Mouse (Mus musculus): ENCODE measurements at regions not wholly inside any gene's neighbourhood (a gene's known extent, or its start where the extent isn't known, plus 50 kb on each side); places are given as distances from the start of the nearest gene placed in this dataset.

DNA sequence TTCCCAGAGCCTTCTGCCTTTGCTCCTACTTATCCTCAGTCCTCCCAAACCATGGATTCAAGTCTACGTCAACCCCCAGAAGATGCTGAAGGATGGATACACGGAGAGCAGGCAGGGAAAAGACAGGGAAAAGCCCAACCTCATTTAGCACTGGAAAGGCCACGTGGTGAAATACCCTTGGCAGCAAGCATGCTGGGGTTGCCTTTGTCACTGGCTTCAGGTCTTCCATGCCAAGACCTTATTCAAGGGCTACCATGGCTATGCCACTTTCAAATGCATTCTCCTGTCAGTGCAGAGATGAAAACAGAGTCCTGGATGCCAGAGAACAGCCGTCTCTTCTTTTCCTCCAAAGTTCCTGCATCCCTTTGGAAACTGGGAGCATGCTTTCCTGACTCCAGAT lies 87.8 kb upstream of the Npvf start:
- 82% methylated on average over 4 of the region's 4 CpGs for WGBS
- Histone ChIP-seq H3K36me3 (ENCODE audit: control insufficient read depth, insufficient read depth, low read length) (no peaks in the 10 kb centered on the region), H3K27me3 (ENCODE audit: control insufficient read depth, insufficient read depth, low read length) (no peaks in the 10 kb centered on the region), H3K4me2 (ENCODE audit: low read depth, severe bottlenecking) (no peak overlapping the region), H3K4me1 (ENCODE audit: control insufficient read depth, insufficient read depth, low read length) (no peaks in the 10 kb centered on the region), H3K27ac (replicated peaks; ENCODE audit: low read depth, low read length) (no peak overlapping the region), H3K9ac (ENCODE audit: low read length) (no peak overlapping the region), H3K4me3 (ENCODE audit: low read depth, low read length) (no peak overlapping the region), H3K9me3 (ENCODE audit: control insufficient read depth, low read length) (no peaks in the 10 kb centered on the region)
- DNase-seq (ENCODE audit: low spot score), result no peak
- ATAC-seq (ENCODE audit: insufficient number of reproducible peaks, low FRiP score, low TSS enrichment, low read depth), result no peak

DNA sequence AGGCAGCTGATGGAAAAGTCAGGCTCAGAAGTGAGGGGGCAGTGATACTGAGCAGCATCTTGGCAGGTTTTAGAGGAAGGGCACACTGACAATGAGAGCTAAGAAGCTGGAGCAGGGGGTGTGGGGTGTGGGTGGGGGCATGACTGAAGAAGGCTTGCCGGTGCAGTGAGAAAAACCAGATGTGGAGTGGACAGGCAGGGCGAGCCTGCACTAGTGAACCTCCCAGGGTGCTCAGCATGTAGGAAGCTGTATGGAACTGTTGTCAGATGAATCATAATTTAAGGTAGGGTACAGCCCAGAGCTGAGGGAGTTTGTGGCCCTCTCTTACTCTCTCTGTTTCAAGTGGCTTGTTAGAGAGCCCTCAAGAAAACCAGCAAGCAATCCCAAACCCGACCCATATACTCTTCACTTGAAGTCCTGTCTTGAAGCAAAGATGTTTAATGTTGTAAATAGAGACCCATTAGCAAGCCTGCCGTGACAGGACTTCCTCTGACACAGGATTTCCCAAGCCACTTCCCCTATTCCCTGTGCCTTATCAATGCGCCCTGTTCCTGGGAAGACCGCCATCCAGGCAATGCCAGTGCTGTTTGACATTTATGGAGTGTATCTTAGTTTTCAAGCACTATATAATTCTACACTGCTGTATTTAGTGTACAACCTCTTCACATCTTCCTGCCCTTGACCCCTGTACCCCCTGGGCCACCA lies 90.4 kb upstream of the Npvf start:
- H3K4me1 ChIP-seq (ENCODE audit: control insufficient read depth, insufficient read depth, low read length), result no peaks in the 10 kb centered on the region
- DNase-seq (ENCODE audit: low spot score) (no peak), ATAC-seq (ENCODE audit: insufficient number of reproducible peaks, low FRiP score, low TSS enrichment, low read depth) (no peak)
- no peaks in the 10 kb centered on the region for H3K36me3 ChIP-seq (ENCODE audit: control insufficient read depth, insufficient read depth, low read length)
- WGBS, result 42% methylated on average over 6 of the region's 6 CpGs
- H3K27me3 ChIP-seq (ENCODE audit: control insufficient read depth, insufficient read depth, low read length), result no peaks in the 10 kb centered on the region
- H3K9ac ChIP-seq (ENCODE audit: low read length), result no peak overlapping the region
- no peaks in the 10 kb centered on the region for H3K9me3 ChIP-seq (ENCODE audit: control insufficient read depth, low read length)
- H3K4me3 ChIP-seq (ENCODE audit: low read depth, low read length), result no peak overlapping the region
- H3K27ac ChIP-seq (replicated peaks; ENCODE audit: low read depth, low read length), result no peak overlapping the region
- H3K4me2 ChIP-seq (ENCODE audit: low read depth, severe bottlenecking), result no peak overlapping the region

DNA sequence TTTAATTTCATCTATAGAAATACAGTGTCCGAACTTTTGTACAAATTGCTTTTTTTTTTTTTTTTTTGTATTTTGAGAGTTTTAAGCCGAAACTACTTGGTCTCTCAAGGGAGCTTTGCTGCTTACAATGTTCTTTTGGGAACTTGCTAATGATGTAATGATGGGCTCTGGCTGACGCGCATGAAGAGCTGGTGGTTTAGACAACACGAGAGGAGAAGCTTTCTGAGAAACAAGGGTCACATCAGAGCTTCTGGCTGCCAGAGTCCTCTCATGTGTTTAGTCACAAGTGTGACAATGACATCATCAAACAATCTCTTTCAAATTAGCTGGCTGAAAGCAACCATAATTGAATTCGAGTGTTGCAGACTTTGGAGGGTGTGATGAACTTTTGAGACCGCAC lies 98.9 kb upstream of the Npvf start:
- 82% methylated on average over 7 of the region's 7 CpGs for WGBS
- Histone ChIP-seq H3K9me3 (ENCODE audit: control insufficient read depth, low read length) (no peaks in the 10 kb centered on the region), H3K27ac (replicated peaks; ENCODE audit: low read depth, low read length) (no peak overlapping the region), H3K27me3 (ENCODE audit: control insufficient read depth, insufficient read depth, low read length) (no peaks in the 10 kb centered on the region), H3K4me1 (ENCODE audit: control insufficient read depth, insufficient read depth, low read length) (no peaks in the 10 kb centered on the region), H3K9ac (ENCODE audit: low read length) (no peak overlapping the region), H3K4me2 (ENCODE audit: low read depth, severe bottlenecking) (no peak overlapping the region), H3K4me3 (ENCODE audit: low read depth, low read length) (no peak overlapping the region), H3K36me3 (ENCODE audit: control insufficient read depth, insufficient read depth, low read length) (no peaks in the 10 kb centered on the region)
- DNase-seq (ENCODE audit: low spot score), result no peak
- ATAC-seq (ENCODE audit: insufficient number of reproducible peaks, low FRiP score, low TSS enrichment, low read depth), result no peak

DNA sequence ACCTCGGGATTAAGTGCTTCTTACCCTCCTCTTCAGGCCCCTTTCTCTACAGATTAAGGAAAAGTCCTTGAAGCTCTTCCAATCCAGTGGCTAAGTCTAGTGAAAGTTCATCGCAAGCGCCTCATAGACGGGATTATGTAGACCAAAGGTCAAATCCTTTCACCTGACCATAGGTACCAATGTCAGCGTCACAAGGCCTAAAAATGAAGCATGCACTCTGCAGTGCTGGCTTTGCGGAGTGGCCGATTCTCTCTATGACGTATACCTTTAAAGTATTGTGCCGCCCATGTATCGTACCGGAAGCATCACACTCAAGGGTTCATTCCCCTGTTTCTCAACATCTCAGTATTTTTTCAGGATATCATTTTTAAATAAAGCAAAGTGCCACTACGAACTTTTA lies 100.5 kb upstream of the Npvf start:
- H3K4me1 ChIP-seq (ENCODE audit: control insufficient read depth, insufficient read depth, low read length), result no peaks in the 10 kb centered on the region

DNA sequence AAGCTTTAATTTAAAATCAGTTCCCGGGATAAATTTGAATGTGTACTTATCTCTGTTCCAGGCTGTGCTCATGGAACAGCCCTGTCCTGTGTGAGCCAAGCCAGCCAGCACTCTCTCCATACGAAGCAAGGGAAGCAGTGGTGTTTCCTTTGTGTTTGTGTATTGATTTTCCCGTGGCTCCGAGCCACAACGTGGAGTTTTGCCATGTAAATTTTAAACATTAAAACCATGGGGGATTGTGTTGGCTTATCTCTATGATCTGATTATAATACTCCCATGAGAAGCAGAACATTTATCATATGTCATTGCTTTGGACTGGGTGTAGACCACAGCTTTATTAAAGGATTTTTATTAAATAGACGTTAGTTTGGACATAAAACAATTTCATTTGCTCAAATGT lies 106.1 kb upstream of the Npvf start:
- no peak for ATAC-seq (ENCODE audit: insufficient number of reproducible peaks, low FRiP score, low TSS enrichment, low read depth)
- Histone ChIP-seq H3K27ac (replicated peaks; ENCODE audit: low read depth, low read length) (no peak overlapping the region), H3K27me3 (ENCODE audit: control insufficient read depth, insufficient read depth, low read length) (no peaks in the 10 kb centered on the region), H3K4me2 (ENCODE audit: low read depth, severe bottlenecking) (no peak overlapping the region), H3K9me3 (ENCODE audit: control insufficient read depth, low read length) (no peaks in the 10 kb centered on the region), H3K9ac (ENCODE audit: low read length) (no peak overlapping the region), H3K4me1 (ENCODE audit: control insufficient read depth, insufficient read depth, low read length) (no peaks in the 10 kb centered on the region), H3K36me3 (ENCODE audit: control insufficient read depth, insufficient read depth, low read length) (no peaks in the 10 kb centered on the region), H3K4me3 (ENCODE audit: low read depth, low read length) (no peak overlapping the region)
- no peak for DNase-seq (ENCODE audit: low spot score)
- WGBS, result 84% methylated on average over 6 of the region's 6 CpGs

More for the DNA sequence above, 100.5 kb upstream of the Npvf start:
- no peak overlapping the region for H3K4me2 ChIP-seq (ENCODE audit: low read depth, severe bottlenecking)
- WGBS, result 93% methylated on average over 12 of the region's 12 CpGs
- H3K36me3 ChIP-seq (ENCODE audit: control insufficient read depth, insufficient read depth, low read length), result no peaks in the 10 kb centered on the region
- no peak for DNase-seq (ENCODE audit: low spot score)
- no peak overlapping the region for H3K4me3 ChIP-seq (ENCODE audit: low read depth, low read length)
- no peak overlapping the region for H3K27ac ChIP-seq (replicated peaks; ENCODE audit: low read depth, low read length)
- no peaks in the 10 kb centered on the region for H3K9me3 ChIP-seq (ENCODE audit: control insufficient read depth, low read length)
- H3K27me3 ChIP-seq (ENCODE audit: control insufficient read depth, insufficient read depth, low read length), result no peaks in the 10 kb centered on the region
- no peak for ATAC-seq (ENCODE audit: insufficient number of reproducible peaks, low FRiP score, low TSS enrichment, low read depth)
- H3K9ac ChIP-seq (ENCODE audit: low read length), result no peak overlapping the region

DNA sequence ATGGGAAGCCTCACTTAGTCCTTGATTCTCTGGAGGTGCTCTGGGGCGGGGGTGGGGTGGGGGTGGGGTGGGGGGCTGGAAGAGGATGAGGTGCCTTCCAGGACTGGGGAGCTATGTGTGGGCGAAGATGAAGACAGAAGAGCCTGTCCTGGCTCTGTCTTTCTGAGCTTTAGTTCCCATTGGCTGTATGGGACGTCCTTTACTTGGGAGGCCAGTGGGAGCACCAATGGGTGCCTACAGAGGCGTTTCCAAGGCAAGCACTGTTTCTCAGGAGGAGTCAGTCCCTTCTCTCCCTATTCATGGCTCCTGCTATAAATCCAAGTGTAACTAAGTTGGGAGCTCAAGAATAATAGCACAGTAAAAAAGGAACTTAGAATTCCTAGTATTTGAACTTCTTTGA lies 108.9 kb upstream of the Npvf start:
- H3K27me3 ChIP-seq (ENCODE audit: control insufficient read depth, insufficient read depth, low read length), result no peaks in the 10 kb centered on the region
- H3K4me1 ChIP-seq (ENCODE audit: control insufficient read depth, insufficient read depth, low read length), result no peaks in the 10 kb centered on the region
- ATAC-seq (ENCODE audit: insufficient number of reproducible peaks, low FRiP score, low TSS enrichment, low read depth) (no peak), DNase-seq (ENCODE audit: low spot score) (no peak)
- H3K9me3 ChIP-seq (ENCODE audit: control insufficient read depth, low read length), result no peaks in the 10 kb centered on the region
- H3K36me3 ChIP-seq (ENCODE audit: control insufficient read depth, insufficient read depth, low read length), result no peaks in the 10 kb centered on the region
- no peak overlapping the region for H3K4me2 ChIP-seq (ENCODE audit: low read depth, severe bottlenecking)
- H3K4me3 ChIP-seq (ENCODE audit: low read depth, low read length), result no peak overlapping the region
- no peak overlapping the region for H3K27ac ChIP-seq (replicated peaks; ENCODE audit: low read depth, low read length)
- 57% methylated on average over 4 of the region's 4 CpGs for WGBS
- H3K9ac ChIP-seq (ENCODE audit: low read length), result no peak overlapping the region

DNA sequence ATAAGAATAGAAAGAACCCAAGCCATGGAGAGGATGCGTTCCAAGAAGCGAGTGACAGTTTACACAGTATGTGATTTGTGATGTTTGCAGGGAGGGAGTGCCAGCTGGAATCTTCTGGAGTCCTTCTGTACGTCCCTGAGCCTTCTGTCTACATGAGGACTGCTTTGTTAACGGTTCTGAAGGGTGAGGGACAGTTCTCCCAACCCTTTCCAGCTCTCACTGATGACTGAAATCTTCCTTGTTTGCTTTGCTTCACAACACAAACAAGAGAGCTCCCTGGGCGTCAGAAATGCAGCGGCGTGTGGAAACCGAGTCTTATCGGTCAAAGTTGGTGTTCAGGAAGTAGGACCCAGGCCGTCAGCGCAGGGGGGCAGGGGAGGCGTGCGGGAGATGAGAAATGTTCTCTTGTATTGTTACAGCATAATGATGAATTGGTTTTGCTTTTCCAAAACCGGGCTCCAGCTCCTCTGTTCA lies 112.2 kb upstream of the Npvf start:
- Histone ChIP-seq H3K27ac (replicated peaks; ENCODE audit: low read depth, low read length) (no peak overlapping the region), H3K27me3 (ENCODE audit: control insufficient read depth, insufficient read depth, low read length) (no peaks in the 10 kb centered on the region), H3K4me2 (ENCODE audit: low read depth, severe bottlenecking) (no peak overlapping the region), H3K4me1 (ENCODE audit: control insufficient read depth, insufficient read depth, low read length) (no peaks in the 10 kb centered on the region), H3K36me3 (ENCODE audit: control insufficient read depth, insufficient read depth, low read length) (no peaks in the 10 kb centered on the region), H3K9me3 (ENCODE audit: control insufficient read depth, low read length) (no peaks in the 10 kb centered on the region), H3K4me3 (ENCODE audit: low read depth, low read length) (no peak overlapping the region), H3K9ac (ENCODE audit: low read length) (no peak overlapping the region)
- 82% methylated on average over 14 of the region's 14 CpGs for WGBS
- no peak for ATAC-seq (ENCODE audit: insufficient number of reproducible peaks, low FRiP score, low TSS enrichment, low read depth)
- DNase-seq (ENCODE audit: low spot score), result no peak

DNA sequence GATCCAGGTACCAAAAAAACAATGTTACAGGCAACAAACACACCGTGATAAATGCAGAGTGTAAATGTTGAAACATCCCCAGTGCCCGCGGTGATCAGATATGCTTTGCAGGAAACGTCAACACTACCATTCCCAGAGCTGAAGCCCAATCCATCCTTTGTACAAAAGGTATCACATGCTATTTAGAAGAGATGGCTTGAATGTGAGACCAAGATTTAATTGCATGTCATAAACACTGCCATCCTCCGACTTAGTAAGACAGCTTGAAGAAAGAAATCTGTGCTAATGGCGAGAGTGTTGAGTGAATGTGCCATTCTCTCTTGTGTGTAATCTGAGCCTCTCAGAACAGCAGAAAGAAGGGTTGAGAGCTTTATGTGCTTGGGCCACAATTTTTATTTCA lies 112.9 kb upstream of the Npvf start:
- Histone ChIP-seq H3K9ac (ENCODE audit: low read length) (no peak overlapping the region), H3K4me1 (ENCODE audit: control insufficient read depth, insufficient read depth, low read length) (no peaks in the 10 kb centered on the region), H3K4me2 (ENCODE audit: low read depth, severe bottlenecking) (no peak overlapping the region), H3K36me3 (ENCODE audit: control insufficient read depth, insufficient read depth, low read length) (no peaks in the 10 kb centered on the region), H3K4me3 (ENCODE audit: low read depth, low read length) (no peak overlapping the region), H3K27ac (replicated peaks; ENCODE audit: low read depth, low read length) (no peak overlapping the region), H3K9me3 (ENCODE audit: control insufficient read depth, low read length) (no peaks in the 10 kb centered on the region), H3K27me3 (ENCODE audit: control insufficient read depth, insufficient read depth, low read length) (no peaks in the 10 kb centered on the region)
- no peak for ATAC-seq (ENCODE audit: insufficient number of reproducible peaks, low FRiP score, low TSS enrichment, low read depth)
- DNase-seq (ENCODE audit: low spot score), result no peak
- 57% methylated on average over 6 of the region's 6 CpGs for WGBS

DNA sequence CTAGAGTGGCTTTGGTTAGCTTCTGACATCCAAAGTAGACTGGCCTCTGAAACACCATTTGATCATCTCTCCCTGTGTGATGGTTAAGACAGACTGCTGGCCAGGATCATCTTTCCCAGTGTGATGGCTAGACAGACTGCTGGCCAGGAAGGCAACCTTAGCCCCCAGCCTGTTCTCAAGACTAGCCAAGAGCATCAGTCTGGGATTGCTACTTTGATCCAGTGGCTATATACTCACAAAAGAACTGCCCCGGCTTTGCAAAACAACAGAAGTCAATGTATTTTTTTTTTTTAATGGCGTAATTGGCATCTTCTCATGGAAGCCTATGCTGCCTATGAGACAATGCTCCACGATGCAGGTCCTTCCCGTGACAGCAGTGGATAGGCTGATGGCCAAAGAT lies 113.6 kb upstream of the Npvf start:
- no peak overlapping the region for H3K4me3 ChIP-seq (ENCODE audit: low read depth, low read length)
- no peak overlapping the region for H3K4me2 ChIP-seq (ENCODE audit: low read depth, severe bottlenecking)
- no peak overlapping the region for H3K9ac ChIP-seq (ENCODE audit: low read length)
- no peaks in the 10 kb centered on the region for H3K4me1 ChIP-seq (ENCODE audit: control insufficient read depth, insufficient read depth, low read length)
- no peaks in the 10 kb centered on the region for H3K36me3 ChIP-seq (ENCODE audit: control insufficient read depth, insufficient read depth, low read length)
- H3K27ac ChIP-seq (replicated peaks; ENCODE audit: low read depth, low read length), result no peak overlapping the region
- 88% methylated on average over 4 of the region's 4 CpGs for WGBS
- no peak for ATAC-seq (ENCODE audit: insufficient number of reproducible peaks, low FRiP score, low TSS enrichment, low read depth)
- no peaks in the 10 kb centered on the region for H3K27me3 ChIP-seq (ENCODE audit: control insufficient read depth, insufficient read depth, low read length)
- no peaks in the 10 kb centered on the region for H3K9me3 ChIP-seq (ENCODE audit: control insufficient read depth, low read length)
- DNase-seq (ENCODE audit: low spot score), result no peak
